23 mouse cellular contexts compared by ENCODE assay signal in genomic region chr7:115726776-115727175, GRCm38 (mm10).
A peak's percentile ranks its signal among the peaks of the same experiment; 100 is the strongest.
DNase-seq lines count a peak whose midpoint lies in the region; ATAC-seq lines count a peak whose summit lies in the region.
"Had no signal": no experiment of that assay in that cellular context is flagged by ENCODE, and none has a peak within 500 bp of the region (broad histone marks: within the 10 kb centered on the region; RNA-seq: fewer than 3 reads in every experiment).

No protein-coding gene starts in this region.

- H3K4me2 ChIP-seq in kidney, embryonic 15.5 days: no peak overlapping the region
- H3K4me2 ChIP-seq: embryonic facial prominence, embryonic 12.5 days; forebrain, embryonic 13.5 days; forebrain, embryonic 15.5 days had no signal

- 67% methylated on average over 2 of the region's 2 CpGs for WGBS in kidney, embryonic 15.5 days

- no peak for ATAC-seq in kidney, embryonic 15.5 days (replicated peaks; ENCODE audit: low FRiP score)
- ATAC-seq: activated CD4-positive, CD25-positive, alpha-beta regulatory T cell, adult 4 months; CD4-positive, CD25-positive, alpha-beta regulatory T cell, adult 4 months; forebrain, embryonic 13.5 days; forebrain, embryonic 15.5 days; Patski had no signal

- DNase-seq in gastrocnemius, adult 18-20 months (ENCODE audit: low spot score): peak; percentile 53
- no peak for DNase-seq in gastrocnemius, postnatal 10 days
- DNase-seq in kidney, postnatal 36 days: peak; percentile 15 to 23
- peak; percentile 58 for DNase-seq in skeletal muscle tissue, adult 2 months (ENCODE audit: low read depth, low spot score)
- DNase-seq: adrenal gland, adult 8-10 months; adrenal gland, postnatal 14 days; adrenal gland, postnatal 36 days; B cell, adult 2 months; cerebellum, adult 11-12 months; cerebellum, adult 2 months; cerebellum, adult 9-10 months; cerebellum, postnatal 10 days; cerebellum, postnatal 25 days had no signal

- H3K27ac ChIP-seq in kidney, embryonic 15.5 days: no peak overlapping the region
- H3K27ac ChIP-seq: embryonic facial prominence, embryonic 10.5 days; embryonic facial prominence, embryonic 12.5 days; forebrain, embryonic 13.5 days; forebrain, embryonic 15.5 days had no signal

- H3K27me3 ChIP-seq in kidney, embryonic 15.5 days: no peaks in the 10 kb centered on the region
- H3K27me3 ChIP-seq: CH12.LX; embryonic facial prominence, embryonic 12.5 days; forebrain, embryonic 13.5 days; forebrain, embryonic 15.5 days; Patski had no signal

- no peaks in the 10 kb centered on the region for H3K9me3 ChIP-seq in kidney, embryonic 15.5 days (replicated peaks)
- H3K9me3 ChIP-seq: embryonic facial prominence, embryonic 10.5 days; embryonic facial prominence, embryonic 12.5 days; forebrain, embryonic 13.5 days; forebrain, embryonic 15.5 days; G1E had no signal

- no peak overlapping the region for H3K9ac ChIP-seq in kidney, embryonic 15.5 days
- H3K9ac ChIP-seq: embryonic facial prominence, embryonic 12.5 days; forebrain, embryonic 13.5 days; forebrain, embryonic 15.5 days had no signal

- H3K4me1 ChIP-seq in kidney, embryonic 15.5 days: no peaks in the 10 kb centered on the region
- H3K4me1 ChIP-seq: embryonic facial prominence, embryonic 12.5 days had no signal

- no peak overlapping the region for H3K4me3 ChIP-seq in kidney, embryonic 15.5 days (replicated peaks)
- H3K4me3 ChIP-seq: embryonic facial prominence, embryonic 10.5 days; embryonic facial prominence, embryonic 12.5 days; forebrain, embryonic 13.5 days; forebrain, embryonic 15.5 days had no signal

- no peaks in the 10 kb centered on the region for H3K36me3 ChIP-seq in kidney, embryonic 15.5 days
- H3K36me3 ChIP-seq: embryonic facial prominence, embryonic 10.5 days; embryonic facial prominence, embryonic 12.5 days; forebrain, embryonic 15.5 days; G1E had no signal
